Mouse (Mus musculus): ENCODE measurements at regions not wholly inside any gene's neighbourhood (a gene's known extent, or its start where the extent isn't known, plus 50 kb on each side); places are given as distances from the start of the nearest gene placed in this dataset.
"Not testable (repeated sequence)": the region's sequence is repeated elsewhere in the genome, so short reads cannot be mapped to it uniquely, and the experiment has no call there.

- DNase-seq: no peak
Measured at GRCm38 (mm10) chr12:112299089-112299488, 153.1 kb downstream of the Kif26a start.

GRCm38 (mm10) chr12:112299603-112300002 lies 153.6 kb downstream of the Kif26a start:
- no peak for DNase-seq

- no peak for DNase-seq
Measured at GRCm38 (mm10) chr12:112300125-112300524, 154.1 kb downstream of the Kif26a start.

- no peak for DNase-seq
Measured at GRCm38 (mm10) chr12:112301411-112301891, 155.4 kb downstream of the Kif26a start.

GRCm38 (mm10) chr12:112301929-112302328 lies 155.9 kb downstream of the Kif26a start:
- DNase-seq: no peak

- no peak for DNase-seq
Measured at GRCm38 (mm10) chr12:112306208-112306607, 160.2 kb downstream of the Kif26a start.

GRCm38 (mm10) chr12:112308016-112308415 lies 162.0 kb downstream of the Kif26a start:
- DNase-seq: no peak

GRCm38 (mm10) chr12:112309096-112309495 lies 163.1 kb downstream of the Kif26a start:
- not testable (repeated sequence) for DNase-seq

GRCm38 (mm10) chr12:112309781-112310180 lies 163.8 kb downstream of the Kif26a start:
- no peak for DNase-seq

GRCm38 (mm10) chr12:112310661-112311060 lies 164.7 kb downstream of the Kif26a start:
- DNase-seq: no peak

GRCm38 (mm10) chr12:112314781-112315180 lies 168.8 kb downstream of the Kif26a start:
- no peak for DNase-seq

GRCm38 (mm10) chr12:112317191-112317590 lies 171.2 kb downstream of the Kif26a start:
- no peak for DNase-seq

GRCm38 (mm10) chr12:112318461-112318860 lies 170.8 kb upstream of the A530016L24Rik start:
- no peak for DNase-seq

- no peak for DNase-seq
Measured at GRCm38 (mm10) chr12:112322196-112322595, 167.1 kb upstream of the A530016L24Rik start.

- no peak for DNase-seq
Measured at GRCm38 (mm10) chr12:112327411-112327810, 161.8 kb upstream of the A530016L24Rik start.

- DNase-seq: peak; percentile 6
Measured at GRCm38 (mm10) chr12:112328809-112329575, 160.3 kb upstream of the A530016L24Rik start.

- DNase-seq: no peak
Measured at GRCm38 (mm10) chr12:112329701-112330301, 159.4 kb upstream of the A530016L24Rik start.

- DNase-seq: no peak
Measured at GRCm38 (mm10) chr12:112330557-112330956, 158.7 kb upstream of the A530016L24Rik start.

GRCm38 (mm10) chr12:112331061-112331460 lies 158.2 kb upstream of the A530016L24Rik start:
- DNase-seq: peak; percentile 18

- DNase-seq: no peak
Measured at GRCm38 (mm10) chr12:112333125-112334079, 155.8 kb upstream of the A530016L24Rik start.

- no peak for DNase-seq
Measured at GRCm38 (mm10) chr12:112334106-112334855, 155.0 kb upstream of the A530016L24Rik start.

GRCm38 (mm10) chr12:112335641-112336040 lies 153.6 kb upstream of the A530016L24Rik start:
- DNase-seq: no peak
